Mouse (Mus musculus): ENCODE results near the gene Crtc1. TPM values are rescaled to one million over a fixed set of nuclear protein-coding genes. Genes with fewer than 3 reads are reported as not detected.

The Crtc1 gene
- polyA plus RNA-seq, 1 experiment: 7.7 TPM

DNA sequence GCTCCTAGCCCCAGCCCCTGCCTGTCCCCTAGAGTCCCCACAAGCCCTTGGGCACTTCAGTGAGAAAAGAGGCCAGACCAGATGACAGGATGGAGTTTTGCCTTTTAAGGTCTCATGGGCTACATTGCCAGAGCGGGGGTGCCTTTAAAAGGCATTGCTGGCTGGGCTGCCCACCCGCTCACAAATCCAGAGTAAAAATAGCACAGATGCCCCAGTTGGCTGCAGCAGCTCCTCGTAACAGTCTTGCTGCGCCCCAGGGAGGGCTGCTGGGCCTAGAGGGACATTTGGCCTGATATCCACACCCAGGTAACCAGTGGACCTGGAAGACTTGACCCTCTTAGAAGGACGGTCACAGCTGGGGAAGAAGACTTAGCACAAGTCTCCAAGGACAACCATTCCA, 14.5 kb upstream of the Crtc1 start:
- Histone ChIP-seq H3K4me1 (ENCODE audit: control insufficient read depth, insufficient read depth, low read length) (no peaks in the 10 kb centered on the region), H3K27me3 (ENCODE audit: control insufficient read depth, insufficient read depth, low read length, poor library complexity, severe bottlenecking) (no peaks in the 10 kb centered on the region), H3K36me3 (ENCODE audit: control insufficient read depth, insufficient read depth, low read length, poor library complexity, severe bottlenecking) (no peaks in the 10 kb centered on the region), H3K9ac (ENCODE audit: low read depth, poor library complexity, severe bottlenecking) (no peak overlapping the region), H3K9me3 (replicated peaks; ENCODE audit: control insufficient read depth, insufficient read depth, low read length, poor library complexity, severe bottlenecking) (no peaks in the 10 kb centered on the region), H3K27ac (ENCODE audit: insufficient read depth, low read length) (no peak overlapping the region), H3K4me3 (ENCODE audit: low read depth, low read length) (no peak overlapping the region)
- no peak for TF ChIP-seq EP300 (IDR thresholded peaks at IDR 0.05; ENCODE audit: insufficient read depth, low read depth, low read length)
- TF ChIP-seq POLR2A (IDR thresholded peaks at IDR 0.05; ENCODE audit: insufficient read depth, low read length): no peak
- TF ChIP-seq CTCF (IDR thresholded peaks at IDR 0.05; ENCODE audit: low read depth, low read length): no peak

DNA sequence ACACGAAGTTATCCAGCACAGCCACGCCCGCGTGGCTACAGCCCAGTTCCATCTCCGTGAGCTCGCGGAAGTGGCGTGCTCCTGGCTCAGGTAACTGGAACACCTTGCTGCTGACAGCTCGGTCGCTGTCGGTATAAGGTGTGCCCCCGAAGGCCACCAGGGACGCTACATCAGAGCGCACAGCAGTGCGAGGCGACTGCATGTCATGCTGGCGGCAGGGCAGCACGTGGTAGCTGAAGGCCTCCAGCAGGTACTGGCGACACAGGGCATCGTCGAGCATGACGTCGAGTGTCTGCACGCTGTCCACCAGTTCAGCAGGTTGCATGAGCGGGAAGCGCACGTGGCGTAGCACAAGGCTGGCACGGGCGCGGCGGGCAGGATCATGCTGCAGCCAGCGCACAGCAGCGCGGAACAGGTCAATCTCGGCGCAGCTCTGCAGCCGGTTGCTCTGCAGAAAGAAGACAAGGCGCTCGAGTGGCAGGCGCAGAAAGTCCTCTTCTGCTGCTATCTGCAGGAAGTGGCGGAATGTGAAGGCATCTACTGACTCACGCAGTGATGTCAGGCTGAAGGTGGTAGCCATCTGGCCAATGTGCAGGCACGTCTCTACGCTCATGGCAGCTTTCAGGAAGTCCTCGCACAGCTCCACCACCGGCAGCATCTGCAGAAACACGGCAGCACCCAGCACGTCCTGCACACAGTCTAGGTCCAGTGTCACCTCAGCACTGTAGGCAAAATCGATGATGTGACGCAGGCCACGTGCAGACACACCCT, 13.0 kb upstream of the Crtc1 start:
- TF ChIP-seq CTCF (IDR thresholded peaks at IDR 0.05; ENCODE audit: low read depth, low read length): peak; percentile 10
- TF ChIP-seq POLR2A (IDR thresholded peaks at IDR 0.05; ENCODE audit: insufficient read depth, low read length): no peak
- TF ChIP-seq EP300 (IDR thresholded peaks at IDR 0.05; ENCODE audit: insufficient read depth, low read depth, low read length): no peak
- H3K9ac ChIP-seq (ENCODE audit: low read depth, poor library complexity, severe bottlenecking): no peak overlapping the region
- H3K4me3 ChIP-seq (ENCODE audit: low read depth, low read length): peak overlapping the region; percentile 1; the same call in 1 of the 2 replicates
- no peaks in the 10 kb centered on the region for H3K27me3 ChIP-seq (ENCODE audit: control insufficient read depth, insufficient read depth, low read length, poor library complexity, severe bottlenecking)
- H3K4me1 ChIP-seq (ENCODE audit: control insufficient read depth, insufficient read depth, low read length): no peaks in the 10 kb centered on the region
- no peaks in the 10 kb centered on the region for H3K36me3 ChIP-seq (ENCODE audit: control insufficient read depth, insufficient read depth, low read length, poor library complexity, severe bottlenecking)
- H3K9me3 ChIP-seq (replicated peaks; ENCODE audit: control insufficient read depth, insufficient read depth, low read length, poor library complexity, severe bottlenecking): no peaks in the 10 kb centered on the region
- H3K27ac ChIP-seq (ENCODE audit: insufficient read depth, low read length): no peak overlapping the region

DNA sequence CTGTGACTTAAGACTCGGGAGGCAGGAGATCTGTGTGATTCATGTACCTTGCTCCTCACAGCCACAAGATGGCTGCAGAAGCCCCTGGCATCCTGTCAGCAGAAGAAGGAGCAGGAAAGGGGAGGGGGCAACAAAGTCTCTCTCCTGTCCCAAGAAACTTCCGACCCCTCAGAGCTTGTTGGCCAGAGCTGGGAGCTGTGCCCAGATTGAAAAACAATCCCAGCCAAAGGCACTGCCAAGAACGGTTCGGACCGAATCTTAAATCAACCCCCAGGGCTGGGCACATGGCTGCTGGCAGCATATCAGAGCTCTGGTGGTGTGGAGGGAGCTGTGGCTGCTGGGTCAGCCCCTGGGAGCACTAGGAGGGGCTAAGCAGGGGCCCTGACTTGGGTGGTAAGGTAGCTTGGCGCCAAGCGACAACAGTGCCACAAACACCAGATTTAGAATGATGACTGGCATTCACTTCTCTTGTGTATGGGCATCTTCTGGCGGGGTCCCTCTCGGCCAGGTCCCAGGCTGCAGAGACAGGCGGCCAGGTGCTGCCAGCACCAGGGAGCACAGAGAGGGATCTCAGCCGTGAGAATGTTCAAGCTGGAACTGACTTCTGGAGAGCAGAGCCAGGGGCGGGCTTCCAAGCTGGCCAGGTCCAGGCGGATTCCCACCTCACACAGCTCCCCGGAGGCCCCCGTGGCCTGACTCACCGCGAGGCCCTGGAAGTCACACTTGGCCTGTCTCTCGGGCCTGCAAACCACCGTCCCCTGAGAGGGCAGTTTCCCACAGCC, 8.5 kb upstream of the Crtc1 start:
- no peaks in the 10 kb centered on the region for H3K36me3 ChIP-seq (ENCODE audit: control insufficient read depth, insufficient read depth, low read length, poor library complexity, severe bottlenecking)
- H3K9me3 ChIP-seq (replicated peaks; ENCODE audit: control insufficient read depth, insufficient read depth, low read length, poor library complexity, severe bottlenecking): no peaks in the 10 kb centered on the region
- H3K4me1 ChIP-seq (ENCODE audit: control insufficient read depth, insufficient read depth, low read length): no peaks in the 10 kb centered on the region
- H3K27ac ChIP-seq (ENCODE audit: insufficient read depth, low read length): no peak overlapping the region
- H3K9ac ChIP-seq (ENCODE audit: low read depth, poor library complexity, severe bottlenecking): no peak overlapping the region
- no peak overlapping the region for H3K4me3 ChIP-seq (ENCODE audit: low read depth, low read length)
- no peak for TF ChIP-seq EP300 (IDR thresholded peaks at IDR 0.05; ENCODE audit: insufficient read depth, low read depth, low read length)
- peak; percentile 5 for TF ChIP-seq CTCF (IDR thresholded peaks at IDR 0.05; ENCODE audit: low read depth, low read length)
- no peaks in the 10 kb centered on the region for H3K27me3 ChIP-seq (ENCODE audit: control insufficient read depth, insufficient read depth, low read length, poor library complexity, severe bottlenecking)

DNA sequence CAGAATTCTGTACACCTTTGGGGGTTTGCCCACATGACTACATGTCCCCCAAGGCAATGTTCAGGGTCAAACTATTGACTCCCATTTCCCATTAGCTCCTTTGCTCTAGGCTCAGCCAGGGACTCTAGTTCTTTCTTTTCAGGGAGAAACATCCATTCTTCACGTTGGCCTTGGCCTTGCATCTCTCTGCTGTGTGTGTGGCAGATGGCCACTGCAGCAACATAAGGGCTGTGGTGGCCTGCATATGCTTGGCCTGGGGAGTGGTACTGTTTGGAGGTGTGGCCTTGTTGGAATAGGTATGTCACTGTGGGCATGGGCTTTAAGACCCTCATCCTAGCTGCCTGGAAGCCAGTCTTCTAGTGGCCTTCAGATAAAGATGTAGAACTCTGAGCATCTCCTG, 6.6 kb upstream of the Crtc1 start:
- Histone ChIP-seq H3K27ac (ENCODE audit: insufficient read depth, low read length) (no peak overlapping the region), H3K27me3 (ENCODE audit: control insufficient read depth, insufficient read depth, low read length, poor library complexity, severe bottlenecking) (no peaks in the 10 kb centered on the region), H3K4me1 (ENCODE audit: control insufficient read depth, insufficient read depth, low read length) (no peaks in the 10 kb centered on the region), H3K9ac (ENCODE audit: low read depth, poor library complexity, severe bottlenecking) (no peak overlapping the region), H3K4me3 (ENCODE audit: low read depth, low read length) (no peak overlapping the region), H3K36me3 (ENCODE audit: control insufficient read depth, insufficient read depth, low read length, poor library complexity, severe bottlenecking) (no peaks in the 10 kb centered on the region), H3K9me3 (replicated peaks; ENCODE audit: control insufficient read depth, insufficient read depth, low read length, poor library complexity, severe bottlenecking) (no peaks in the 10 kb centered on the region)
- TF ChIP-seq CTCF (IDR thresholded peaks at IDR 0.05; ENCODE audit: low read depth, low read length) (no peak), POLR2A (IDR thresholded peaks at IDR 0.05; ENCODE audit: insufficient read depth, low read length) (no peak), EP300 (IDR thresholded peaks at IDR 0.05; ENCODE audit: insufficient read depth, low read depth, low read length) (no peak)

DNA sequence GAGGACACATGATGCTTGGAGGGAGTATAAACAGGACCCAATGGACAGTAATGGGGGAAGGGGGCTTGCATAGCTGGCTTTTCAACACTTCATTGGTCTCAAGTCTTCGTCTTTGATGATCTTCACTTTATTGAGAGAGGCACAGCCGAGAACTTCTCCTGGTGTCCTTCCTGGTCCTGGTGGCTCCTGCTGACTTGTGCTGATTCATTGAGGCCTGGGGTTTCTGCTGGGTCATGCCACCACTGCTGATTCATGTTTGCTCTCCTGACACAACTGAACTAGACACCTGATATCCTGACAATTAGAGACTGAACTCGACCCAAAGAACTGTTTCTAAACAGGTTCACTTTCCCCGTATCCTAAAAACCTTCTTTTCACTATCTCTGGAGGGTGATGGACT, 3.9 kb upstream of the Crtc1 start:
- Histone ChIP-seq H3K4me1 (ENCODE audit: control insufficient read depth, insufficient read depth, low read length) (no peaks in the 10 kb centered on the region), H3K9me3 (replicated peaks; ENCODE audit: control insufficient read depth, insufficient read depth, low read length, poor library complexity, severe bottlenecking) (no peaks in the 10 kb centered on the region), H3K27ac (ENCODE audit: insufficient read depth, low read length) (no peak overlapping the region), H3K4me3 (ENCODE audit: low read depth, low read length) (no peak overlapping the region), H3K36me3 (ENCODE audit: control insufficient read depth, insufficient read depth, low read length, poor library complexity, severe bottlenecking) (no peaks in the 10 kb centered on the region), H3K27me3 (ENCODE audit: control insufficient read depth, insufficient read depth, low read length, poor library complexity, severe bottlenecking) (no peaks in the 10 kb centered on the region), H3K9ac (ENCODE audit: low read depth, poor library complexity, severe bottlenecking) (no peak overlapping the region)
- TF ChIP-seq EP300 (IDR thresholded peaks at IDR 0.05; ENCODE audit: insufficient read depth, low read depth, low read length) (no peak), CTCF (IDR thresholded peaks at IDR 0.05; ENCODE audit: low read depth, low read length) (no peak), POLR2A (IDR thresholded peaks at IDR 0.05; ENCODE audit: insufficient read depth, low read length) (no peak)

DNA sequence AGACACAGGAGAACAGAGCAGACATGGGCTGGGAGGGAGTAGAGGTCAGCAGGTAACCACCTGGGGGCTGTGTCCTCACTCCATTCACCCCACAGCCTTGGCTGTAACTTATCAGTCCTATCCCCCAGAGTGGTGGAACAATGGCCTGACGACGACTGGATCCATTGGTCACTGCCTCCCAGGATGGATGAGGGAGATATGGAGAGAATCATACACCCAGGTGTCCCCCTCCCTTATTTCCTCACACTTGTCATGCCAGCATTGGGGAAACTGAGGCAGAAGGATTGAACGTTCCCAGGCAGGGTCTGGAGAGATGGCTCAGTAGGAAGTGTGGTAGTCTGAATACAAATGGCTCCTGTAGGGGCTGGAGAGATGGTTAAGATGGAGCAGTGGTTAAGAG, 2.2 kb upstream of the Crtc1 start:
- Histone ChIP-seq H3K4me3 (ENCODE audit: low read depth, low read length) (no peak overlapping the region), H3K9ac (ENCODE audit: low read depth, poor library complexity, severe bottlenecking) (no peak overlapping the region), H3K27ac (ENCODE audit: insufficient read depth, low read length) (no peak overlapping the region), H3K36me3 (ENCODE audit: control insufficient read depth, insufficient read depth, low read length, poor library complexity, severe bottlenecking) (no peaks in the 10 kb centered on the region), H3K9me3 (replicated peaks; ENCODE audit: control insufficient read depth, insufficient read depth, low read length, poor library complexity, severe bottlenecking) (no peaks in the 10 kb centered on the region), H3K4me1 (ENCODE audit: control insufficient read depth, insufficient read depth, low read length) (no peaks in the 10 kb centered on the region), H3K27me3 (ENCODE audit: control insufficient read depth, insufficient read depth, low read length, poor library complexity, severe bottlenecking) (no peaks in the 10 kb centered on the region)
- TF ChIP-seq POLR2A (IDR thresholded peaks at IDR 0.05; ENCODE audit: insufficient read depth, low read length) (no peak), EP300 (IDR thresholded peaks at IDR 0.05; ENCODE audit: insufficient read depth, low read depth, low read length) (no peak), CTCF (IDR thresholded peaks at IDR 0.05; ENCODE audit: low read depth, low read length) (no peak)

Data from ES-Bruce4 (cell line).